Mouse (Mus musculus): Measurements from ENCODE around the gene Amph.
"Not testable (repeated sequence)": the region's sequence is repeated elsewhere in the genome, so short reads cannot be mapped to it uniquely, and the experiment has no call there.

The Amph gene

GRCm38 (mm10) chr13:18948171-18949028 lies at the start of gene Amph:
Gene Amph, plus strand, starts transcription at chr13:18948205.
- no peak for DNase-seq (ENCODE audit: low read depth in 2 of 2, low spot score in 2 of 2)

GRCm38 (mm10) chr13:18903623-18904022 lies 44.4 kb upstream of the Amph start:
- DNase-seq (ENCODE audit: low read depth in 2 of 2, low spot score in 2 of 2): no peak

- no peak for DNase-seq (ENCODE audit: low read depth in 2 of 2, low spot score in 2 of 2)
Observed at GRCm38 (mm10) chr13:18914774-18915173, 33.2 kb upstream of the Amph start.

GRCm38 (mm10) chr13:18933191-18933590 lies 14.8 kb upstream of the Amph start:
- DNase-seq (ENCODE audit: low read depth in 2 of 2, low spot score in 2 of 2): not testable (repeated sequence)

- DNase-seq (ENCODE audit: low read depth in 2 of 2, low spot score in 2 of 2): no peak
Observed at GRCm38 (mm10) chr13:18947686-18948085, 319 bp upstream of the Amph start.

- DNase-seq (ENCODE audit: low read depth in 2 of 2, low spot score in 2 of 2): no peak
Observed at GRCm38 (mm10) chr13:18949029-18949350, 985 bp downstream of the Amph start.

GRCm38 (mm10) chr13:18949626-18950200 lies 1.7 kb downstream of the Amph start:
- DNase-seq (ENCODE audit: low read depth in 2 of 2, low spot score in 2 of 2): no peak

GRCm38 (mm10) chr13:18953575-18953974 lies 5.6 kb downstream of the Amph start:
- DNase-seq (ENCODE audit: low read depth in 2 of 2, low spot score in 2 of 2): no peak

GRCm38 (mm10) chr13:18956065-18956913 lies 8.3 kb downstream of the Amph start:
- no peak for DNase-seq (ENCODE audit: low read depth in 2 of 2, low spot score in 2 of 2)

- DNase-seq (ENCODE audit: low read depth in 2 of 2, low spot score in 2 of 2): no peak
Observed at GRCm38 (mm10) chr13:18957028-18957427, 9.0 kb downstream of the Amph start.

GRCm38 (mm10) chr13:18972571-18972970 lies 24.6 kb downstream of the Amph start:
- DNase-seq (ENCODE audit: low read depth in 2 of 2, low spot score in 2 of 2): no peak

- no peak for DNase-seq (ENCODE audit: low read depth in 2 of 2, low spot score in 2 of 2)
Observed at GRCm38 (mm10) chr13:18974351-18974750, 26.3 kb downstream of the Amph start.

- no peak for DNase-seq (ENCODE audit: low read depth in 2 of 2, low spot score in 2 of 2)
Observed at GRCm38 (mm10) chr13:18987266-18987665, 39.3 kb downstream of the Amph start.

- DNase-seq (ENCODE audit: low read depth in 2 of 2, low spot score in 2 of 2): no peak
Observed at GRCm38 (mm10) chr13:18988323-18988722, 40.3 kb downstream of the Amph start.

GRCm38 (mm10) chr13:18989185-18989714 lies 41.2 kb downstream of the Amph start:
- no peak for DNase-seq (ENCODE audit: low read depth in 2 of 2, low spot score in 2 of 2)

- no peak for DNase-seq (ENCODE audit: low read depth in 2 of 2, low spot score in 2 of 2)
Observed at GRCm38 (mm10) chr13:19002502-19002901, 54.5 kb downstream of the Amph start.

- DNase-seq (ENCODE audit: low read depth in 2 of 2, low spot score in 2 of 2): no peak
Observed at GRCm38 (mm10) chr13:19004406-19004805, 56.4 kb downstream of the Amph start.

GRCm38 (mm10) chr13:19008440-19008839 lies 60.4 kb downstream of the Amph start:
- no peak for DNase-seq (ENCODE audit: low read depth in 2 of 2, low spot score in 2 of 2)

- no peak for DNase-seq (ENCODE audit: low read depth in 2 of 2, low spot score in 2 of 2)
Observed at GRCm38 (mm10) chr13:19014825-19015375, 66.9 kb downstream of the Amph start.

GRCm38 (mm10) chr13:19021529-19021928 lies 73.5 kb downstream of the Amph start:
- DNase-seq (ENCODE audit: low read depth in 2 of 2, low spot score in 2 of 2): no peak

GRCm38 (mm10) chr13:19022310-19022709 lies 74.3 kb downstream of the Amph start:
- DNase-seq (ENCODE audit: low read depth in 2 of 2, low spot score in 2 of 2): no peak
